In the genomic region with DNA sequence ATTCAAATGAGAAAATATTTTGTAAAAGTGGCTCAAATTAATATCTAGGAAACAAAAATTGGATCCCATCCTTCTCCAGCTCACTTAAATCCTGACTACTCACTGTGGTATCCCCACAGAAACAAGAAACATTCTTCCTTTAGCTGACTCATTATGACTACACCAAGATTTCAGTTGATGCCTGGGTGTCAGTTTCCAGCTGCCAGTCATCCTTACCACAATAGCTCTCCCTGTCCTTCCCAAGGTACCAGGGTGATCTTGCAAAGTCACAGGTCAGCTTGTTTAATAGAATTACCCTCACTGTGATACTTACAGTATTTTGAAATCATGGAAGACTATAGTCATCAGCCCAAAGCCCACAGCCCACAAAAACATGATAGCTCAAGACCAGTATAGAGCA, we compare ENCODE assay signal across 15 mouse cellular contexts. TPM values are rescaled to one million over a fixed set of nuclear protein-coding genes. Genes with fewer than 3 reads are reported as not detected.
"Had no signal": no experiment of that assay in that cellular context is flagged by ENCODE, and none has a peak within 500 bp of the region (broad histone marks: within the 10 kb centered on the region; RNA-seq: fewer than 3 reads in every experiment).

No protein-coding gene starts in this region.

- H3K27me3 ChIP-seq: limb, embryonic 12.5 days; megakaryocyte, embryonic 14.5 days; midbrain, embryonic 15.5 days; neural tube, embryonic 13.5 days had no signal

- H3K4me2 ChIP-seq: limb, embryonic 12.5 days; liver, embryonic 13.5 days; midbrain, embryonic 11.5 days; midbrain, embryonic 15.5 days; neural tube, embryonic 13.5 days had no signal

- ATAC-seq: liver, postnatal 0 days; midbrain, embryonic 15.5 days had no signal

- DNase-seq: kidney, postnatal 4 days; liver; liver, embryonic 13.5 days; liver, postnatal 0 days; lung, postnatal 36 days; right cerebral cortex, adult 18-20 months; thymus, postnatal 4 days had no signal

- H3K36me3 ChIP-seq: limb, embryonic 12.5 days; liver, embryonic 13.5 days; midbrain, embryonic 15.5 days; neural tube, embryonic 13.5 days had no signal

- H3K9ac ChIP-seq: limb, embryonic 12.5 days; liver, embryonic 13.5 days; liver, postnatal 0 days; midbrain, embryonic 15.5 days; neural tube, embryonic 13.5 days had no signal

- H3K4me3 ChIP-seq: layer of hippocampus, adult 2 months; limb, embryonic 12.5 days; liver, embryonic 13.5 days; megakaryocyte, embryonic 14.5 days; midbrain, embryonic 15.5 days; neural tube, embryonic 13.5 days had no signal

- H3K27ac ChIP-seq: kidney, postnatal 0 days; layer of hippocampus, adult 2 months; limb, embryonic 12.5 days; liver, embryonic 13.5 days; midbrain, embryonic 15.5 days; neural tube, embryonic 13.5 days; stomach, postnatal 0 days had no signal

- H3K4me1 ChIP-seq: limb, embryonic 12.5 days; midbrain, embryonic 15.5 days; neural tube, embryonic 13.5 days had no signal

- H3K9me3 ChIP-seq: limb, embryonic 12.5 days; liver, embryonic 13.5 days; megakaryocyte, embryonic 14.5 days; midbrain, embryonic 15.5 days; neural tube, embryonic 13.5 days had no signal

RNA-seq across cellular contexts. Expression of gene Klra2, which starts 51.4 kb away (rescaled TPM):
- polyA plus RNA-seq: limb, embryonic 12.5 days; midbrain, embryonic 11.5 days; midbrain, embryonic 15.5 days had no signal
